Comparison of ENCODE assay signal across 8 mouse cellular contexts in genomic region chr5:52834386-52834785, GRCm38 (mm10). TPM values are rescaled to one million over a fixed set of nuclear protein-coding genes. Genes with fewer than 3 reads are reported as not detected.
A peak's percentile ranks its signal among the peaks of the same experiment; 100 is the strongest.
DNase-seq lines count a peak whose midpoint lies in the region; ATAC-seq and TF ChIP-seq lines count a peak whose summit lies in the region.

No protein-coding gene starts in this region.

- no peaks in the 10 kb centered on the region for H3K9me3 ChIP-seq in limb, embryonic 15.5 days
- no peaks in the 10 kb centered on the region for H3K9me3 ChIP-seq in stomach, embryonic 14.5 days (ENCODE audit: control insufficient read depth, low read depth, low read length)

- peak; percentile 9; the same call in 1 of the 2 replicates for ATAC-seq in limb, embryonic 15.5 days (ENCODE audit: insufficient number of reproducible peaks, low FRiP score, low TSS enrichment, low read depth)
- no peak; the same call in 1 of the 2 replicates for ATAC-seq in stomach, embryonic 14.5 days (ENCODE audit: insufficient number of reproducible peaks, insufficient read depth, low FRiP score, low read depth)
- ATAC-seq in megakaryocyte progenitor cell, adult 5-6 weeks (replicated peaks; ENCODE audit: poor library complexity) = no peak

- no peak for TF ChIP-seq CTCF in cerebellum, adult 2 months (IDR thresholded peaks at IDR 0.05; ENCODE audit: borderline replicate concordance, insufficient read depth, low read depth, low read length)

- no peak for TF ChIP-seq POLR2A in cerebellum, adult 2 months (IDR thresholded peaks at IDR 0.05; ENCODE audit: borderline replicate concordance, insufficient read depth, low read length)

- 4% methylated on average over 8 of the region's 8 CpGs for WGBS in cerebellum, adult 2 months
- WGBS in limb, embryonic 15.5 days = 5% methylated on average over 8 of the region's 8 CpGs
- whole genome bisulfite sequencing in stomach, embryonic 14.5 days = 8% methylated on average over 8 of the region's 8 CpGs

- peaks cover 5% of the 10 kb centered on the region; the same call in 1 of the 2 replicates for H3K4me1 ChIP-seq in cerebellum, adult 2 months (ENCODE audit: control insufficient read depth, insufficient read depth, low read length)
- H3K4me1 ChIP-seq in limb, embryonic 15.5 days = peaks cover 24% of the 10 kb centered on the region
- H3K4me1 ChIP-seq in stomach, embryonic 14.5 days (ENCODE audit: control insufficient read depth, insufficient read depth, low read length) = peaks cover 11% of the 10 kb centered on the region; the same call in 1 of the 2 replicates

- no peaks in the 10 kb centered on the region for H3K27me3 ChIP-seq in cerebellum, adult 2 months (ENCODE audit: control insufficient read depth, insufficient read depth, low read length)
- H3K27me3 ChIP-seq in limb, embryonic 15.5 days = no peaks in the 10 kb centered on the region
- H3K27me3 ChIP-seq in stomach, embryonic 14.5 days (ENCODE audit: control insufficient read depth, insufficient read depth, low read length) = no peaks in the 10 kb centered on the region

- H3K27ac ChIP-seq in cerebellum, adult 2 months (ENCODE audit: insufficient read depth, low read length) = peak overlapping the region; percentile 55
- H3K27ac ChIP-seq in limb, embryonic 15.5 days = peak overlapping the region; percentile 96
- H3K27ac ChIP-seq in stomach, embryonic 14.5 days (ENCODE audit: low read length) = peak overlapping the region; percentile 91

- H3K4me3 ChIP-seq in cerebellum, adult 2 months (replicated peaks; ENCODE audit: insufficient read depth, low read depth, low read length) = peak overlapping the region; percentile 66
- H3K4me3 ChIP-seq in limb, embryonic 15.5 days = peak overlapping the region; percentile 81
- H3K4me3 ChIP-seq in stomach, embryonic 14.5 days (ENCODE audit: low read depth, low read length) = peak overlapping the region; percentile 90

- H3K9ac ChIP-seq in limb, embryonic 15.5 days = peak overlapping the region; percentile 86
- H3K9ac ChIP-seq in stomach, embryonic 14.5 days (replicated peaks; ENCODE audit: low read depth, low read length) = peak overlapping the region; percentile 81

- H3K4me2 ChIP-seq in limb, embryonic 15.5 days = peak overlapping the region; percentile 66
- peak overlapping the region; percentile 88 for H3K4me2 ChIP-seq in stomach, embryonic 14.5 days (replicated peaks; ENCODE audit: low read depth, low read length)

- DNase-seq in cerebellum, adult 2 months = no peak
- DNase-seq in cerebellum, postnatal 25 days = no peak
- DNase-seq in thymus, postnatal 0 days (ENCODE audit: low spot score) = peak; percentile 28
- no peak for DNase-seq in thymus, postnatal 14 days
- DNase-seq in urinary bladder, postnatal 4 days (ENCODE audit: low spot score in 2 of 2) = no peak

- peaks cover 27% of the 10 kb centered on the region for H3K36me3 ChIP-seq in limb, embryonic 15.5 days
- H3K36me3 ChIP-seq in stomach, embryonic 14.5 days (ENCODE audit: control insufficient read depth, insufficient read depth, low read length) = peaks cover 23% of the 10 kb centered on the region

RNA-seq across cellular contexts. Expression of gene Anapc4, which starts 0.6 kb away (rescaled TPM):
- 111 and 117 TPM in 2 replicates for polyA plus RNA-seq in cerebellum, adult 2 months (2012; rRNA removed)
- 62.5 and 64.7 TPM in 2 replicates for polyA plus RNA-seq in thymus, postnatal 0 days (2015; fragmentation: Nextera tagmentation; extraction: Ambion mirVana)
- 106 TPM in 2 replicates for polyA plus RNA-seq in limb, embryonic 15.5 days (2015; fragmentation: Nextera tagmentation; extraction: Ambion mirVana)
- 98.7 and 110 TPM in 2 replicates for polyA plus RNA-seq in stomach, embryonic 14.5 days (2014; fragmentation: Nextera tagmentation; extraction: Ambion mirVana)
- total RNA-seq in megakaryocyte progenitor cell, adult 5-6 weeks (2015) = 52.5 and 71.3 TPM in 2 replicates
- total RNA-seq in megakaryocyte progenitor cell, adult 5-6 weeks (2017) = 57.8 and 83.8 TPM in 2 replicates

RNA-seq across cellular contexts. Expression of gene Zcchc4, which starts 59.2 kb away (rescaled TPM):
- 15.2 and 16.7 TPM in 2 replicates for polyA plus RNA-seq in cerebellum, adult 2 months (2012; rRNA removed)
- polyA plus RNA-seq in thymus, postnatal 0 days (2015; fragmentation: Nextera tagmentation; extraction: Ambion mirVana) = 8.3 and 11.5 TPM in 2 replicates
- polyA plus RNA-seq in limb, embryonic 15.5 days (2015; fragmentation: Nextera tagmentation; extraction: Ambion mirVana) = 12.6 and 14.6 TPM in 2 replicates
- polyA plus RNA-seq in stomach, embryonic 14.5 days (2014; fragmentation: Nextera tagmentation; extraction: Ambion mirVana) = 15.8 and 15.9 TPM in 2 replicates
- 28.1 and 30.2 TPM in 2 replicates for total RNA-seq in megakaryocyte progenitor cell, adult 5-6 weeks (2015)
- total RNA-seq in megakaryocyte progenitor cell, adult 5-6 weeks (2017) = 23.8 and 27.2 TPM in 2 replicates
